Mouse (Mus musculus): Measurements from ENCODE around the gene Dnmt3l. TPM values are rescaled to one million over a fixed set of nuclear protein-coding genes. Genes with fewer than 3 reads are reported as not detected.

Gene Dnmt3l
- polyA plus RNA-seq, 1 experiment from 2014 or later, result not detected

GRCm38 (mm10) chr10:78086444-78087061, 44.8 kb downstream of the Dnmt3l start:
- no peak overlapping the region for H3K4me2 ChIP-seq (ENCODE audit: low read length)
- DNase-seq (ENCODE audit: low spot score), result no peak
- H3K9me3 ChIP-seq (replicated peaks; ENCODE audit: control insufficient read depth, low read length), result no peaks in the 10 kb centered on the region
- 83% methylated on average over 10 of the region's 10 CpGs for WGBS
- ATAC-seq, result no peak
- H3K27me3 ChIP-seq (replicated peaks; ENCODE audit: control insufficient read depth, insufficient read depth, low read length), result no peaks in the 10 kb centered on the region
- H3K4me3 ChIP-seq (ENCODE audit: low read depth, low read length), result no peak overlapping the region
- H3K27ac ChIP-seq (ENCODE audit: low read depth, low read length), result no peak overlapping the region
- H3K4me1 ChIP-seq (ENCODE audit: control insufficient read depth, insufficient read depth, low read length), result no peaks in the 10 kb centered on the region
- H3K9ac ChIP-seq (ENCODE audit: low read length), result no peak overlapping the region
- no peaks in the 10 kb centered on the region for H3K36me3 ChIP-seq (ENCODE audit: control insufficient read depth, insufficient read depth, low read length)

GRCm38 (mm10) chr10:78087101-78087511, 45.4 kb downstream of the Dnmt3l start:
- no peaks in the 10 kb centered on the region for H3K36me3 ChIP-seq (ENCODE audit: control insufficient read depth, insufficient read depth, low read length)
- no peaks in the 10 kb centered on the region for H3K9me3 ChIP-seq (replicated peaks; ENCODE audit: control insufficient read depth, low read length)
- H3K27ac ChIP-seq (ENCODE audit: low read depth, low read length), result no peak overlapping the region
- 81% methylated on average over 6 of the region's 6 CpGs for WGBS
- H3K9ac ChIP-seq (ENCODE audit: low read length), result no peak overlapping the region
- DNase-seq (ENCODE audit: low spot score) (no peak), ATAC-seq (no peak)
- no peak overlapping the region for H3K4me2 ChIP-seq (ENCODE audit: low read length)
- no peaks in the 10 kb centered on the region for H3K27me3 ChIP-seq (replicated peaks; ENCODE audit: control insufficient read depth, insufficient read depth, low read length)
- no peaks in the 10 kb centered on the region for H3K4me1 ChIP-seq (ENCODE audit: control insufficient read depth, insufficient read depth, low read length)
- no peak overlapping the region for H3K4me3 ChIP-seq (ENCODE audit: low read depth, low read length)

GRCm38 (mm10) chr10:78090246-78090645, 48.5 kb downstream of the Dnmt3l start:
- Histone ChIP-seq H3K4me3 (ENCODE audit: low read depth, low read length) (no peak overlapping the region), H3K36me3 (ENCODE audit: control insufficient read depth, insufficient read depth, low read length) (no peaks in the 10 kb centered on the region), H3K9ac (ENCODE audit: low read length) (no peak overlapping the region), H3K27me3 (replicated peaks; ENCODE audit: control insufficient read depth, insufficient read depth, low read length) (no peaks in the 10 kb centered on the region), H3K4me2 (ENCODE audit: low read length) (no peak overlapping the region), H3K9me3 (replicated peaks; ENCODE audit: control insufficient read depth, low read length) (no peaks in the 10 kb centered on the region), H3K27ac (ENCODE audit: low read depth, low read length) (no peak overlapping the region), H3K4me1 (ENCODE audit: control insufficient read depth, insufficient read depth, low read length) (no peaks in the 10 kb centered on the region)
- ATAC-seq (no peak), DNase-seq (ENCODE audit: low spot score) (no peak)
- 65% methylated on average over 6 of the region's 6 CpGs for WGBS

GRCm38 (mm10) chr10:78090706-78091491, 49.2 kb downstream of the Dnmt3l start:
- Histone ChIP-seq H3K27me3 (replicated peaks; ENCODE audit: control insufficient read depth, insufficient read depth, low read length) (no peaks in the 10 kb centered on the region), H3K4me3 (ENCODE audit: low read depth, low read length) (no peak overlapping the region), H3K4me2 (ENCODE audit: low read length) (no peak overlapping the region), H3K9me3 (replicated peaks; ENCODE audit: control insufficient read depth, low read length) (no peaks in the 10 kb centered on the region), H3K4me1 (ENCODE audit: control insufficient read depth, insufficient read depth, low read length) (no peaks in the 10 kb centered on the region), H3K27ac (ENCODE audit: low read depth, low read length) (no peak overlapping the region), H3K36me3 (ENCODE audit: control insufficient read depth, insufficient read depth, low read length) (no peaks in the 10 kb centered on the region), H3K9ac (ENCODE audit: low read length) (no peak overlapping the region)
- WGBS, result 89% methylated on average over 4 of the region's 4 CpGs
- no peak for ATAC-seq
- no peak for DNase-seq (ENCODE audit: low spot score)

GRCm38 (mm10) chr10:78091865-78092724, 50.3 kb downstream of the Dnmt3l start:
- no peaks in the 10 kb centered on the region for H3K4me1 ChIP-seq (ENCODE audit: control insufficient read depth, insufficient read depth, low read length)
- H3K27me3 ChIP-seq (replicated peaks; ENCODE audit: control insufficient read depth, insufficient read depth, low read length), result no peaks in the 10 kb centered on the region
- DNase-seq (ENCODE audit: low spot score) (no peak), ATAC-seq (no peak)
- H3K9ac ChIP-seq (ENCODE audit: low read length), result no peak overlapping the region
- H3K4me3 ChIP-seq (ENCODE audit: low read depth, low read length), result no peak overlapping the region
- H3K36me3 ChIP-seq (ENCODE audit: control insufficient read depth, insufficient read depth, low read length), result no peaks in the 10 kb centered on the region
- WGBS, result 88% methylated on average over 23 of the region's 23 CpGs
- H3K9me3 ChIP-seq (replicated peaks; ENCODE audit: control insufficient read depth, low read length), result no peaks in the 10 kb centered on the region
- H3K4me2 ChIP-seq (ENCODE audit: low read length), result no peak overlapping the region
- no peak overlapping the region for H3K27ac ChIP-seq (ENCODE audit: low read depth, low read length)

- Histone ChIP-seq H3K27me3 (replicated peaks; ENCODE audit: control insufficient read depth, insufficient read depth, low read length) (no peaks in the 10 kb centered on the region), H3K4me3 (ENCODE audit: low read depth, low read length) (no peak overlapping the region), H3K4me1 (ENCODE audit: control insufficient read depth, insufficient read depth, low read length) (no peaks in the 10 kb centered on the region), H3K9me3 (replicated peaks; ENCODE audit: control insufficient read depth, low read length) (no peaks in the 10 kb centered on the region), H3K4me2 (ENCODE audit: low read length) (no peak overlapping the region), H3K36me3 (ENCODE audit: control insufficient read depth, insufficient read depth, low read length) (no peaks in the 10 kb centered on the region), H3K9ac (ENCODE audit: low read length) (no peak overlapping the region), H3K27ac (ENCODE audit: low read depth, low read length) (no peak overlapping the region)
- WGBS, result 91% methylated on average over 13 of the region's 13 CpGs
- ATAC-seq (no peak), DNase-seq (ENCODE audit: low spot score) (no peak)
Observed at GRCm38 (mm10) chr10:78092725-78093029, 50.9 kb downstream of the Dnmt3l start.

- Histone ChIP-seq H3K27ac (ENCODE audit: low read depth, low read length) (no peak overlapping the region), H3K9ac (ENCODE audit: low read length) (no peak overlapping the region), H3K27me3 (replicated peaks; ENCODE audit: control insufficient read depth, insufficient read depth, low read length) (no peaks in the 10 kb centered on the region), H3K4me2 (ENCODE audit: low read length) (no peak overlapping the region), H3K4me1 (ENCODE audit: control insufficient read depth, insufficient read depth, low read length) (no peaks in the 10 kb centered on the region), H3K9me3 (replicated peaks; ENCODE audit: control insufficient read depth, low read length) (no peaks in the 10 kb centered on the region), H3K4me3 (ENCODE audit: low read depth, low read length) (no peak overlapping the region), H3K36me3 (ENCODE audit: control insufficient read depth, insufficient read depth, low read length) (no peaks in the 10 kb centered on the region)
- ATAC-seq (no peak), DNase-seq (ENCODE audit: low spot score) (no peak)
Observed at GRCm38 (mm10) chr10:78095221-78095620, 53.5 kb downstream of the Dnmt3l start.

GRCm38 (mm10) chr10:78095954-78096931, 54.5 kb downstream of the Dnmt3l start:
- H3K9ac ChIP-seq (ENCODE audit: low read length), result no peak overlapping the region
- no peak overlapping the region for H3K27ac ChIP-seq (ENCODE audit: low read depth, low read length)

More at GRCm38 (mm10) chr10:78095954-78096931, 54.5 kb downstream of the Dnmt3l start:
- H3K9me3 ChIP-seq (replicated peaks; ENCODE audit: control insufficient read depth, low read length), result no peaks in the 10 kb centered on the region
- H3K4me3 ChIP-seq (ENCODE audit: low read depth, low read length), result no peak overlapping the region
- H3K4me1 ChIP-seq (ENCODE audit: control insufficient read depth, insufficient read depth, low read length), result no peaks in the 10 kb centered on the region
- WGBS, result 87% methylated on average over 5 of the region's 5 CpGs
- no peaks in the 10 kb centered on the region for H3K27me3 ChIP-seq (replicated peaks; ENCODE audit: control insufficient read depth, insufficient read depth, low read length)
- H3K36me3 ChIP-seq (ENCODE audit: control insufficient read depth, insufficient read depth, low read length), result no peaks in the 10 kb centered on the region
- no peak for ATAC-seq
- no peak overlapping the region for H3K4me2 ChIP-seq (ENCODE audit: low read length)
- DNase-seq (ENCODE audit: low spot score), result no peak
